Comparison of ENCODE assay signal across 19 mouse cellular contexts in genomic region chr13:64011157-64011556, GRCm38 (mm10).
A peak's percentile ranks its signal among the peaks of the same experiment; 100 is the strongest.
DNase-seq lines count a peak whose midpoint lies in the region.
"Had no signal": no experiment of that assay in that cellular context is flagged by ENCODE, and none has a peak within 500 bp of the region (broad histone marks: within the 10 kb centered on the region; RNA-seq: fewer than 3 reads in every experiment).

No protein-coding gene starts in this region.

- DNase-seq in 3T3-L1 (ENCODE audit: low read depth, low spot score) (peak; percentile 75), 416B (ENCODE audit: low read depth) (peak; percentile 46), adipocyte (ENCODE audit: low spot score) (peak; percentile 23)
- DNase-seq in gonadal fat pad, adult 2 months (ENCODE audit: low read depth), result peak; percentile 84
- no peak for DNase-seq in thymus, postnatal 10 days (ENCODE audit: low spot score in 2 of 2)
- DNase-seq in right cerebral cortex, adult 2 months (ENCODE audit: low spot score in 2 of 2), result no peak
- DNase-seq: adrenal gland, postnatal 14 days; cerebellum, adult 11 months; cerebellum, adult 9-11 months; embryo, embryonic 11 days; gastrocnemius, adult 2 months; heart, postnatal 10 days; kidney, adult 9 months; kidney, postnatal 10 days; layer of hippocampus, adult 9-11 months; liver, embryonic 13.5 days; lung, embryonic 14.5 days; midbrain, embryonic 14.5 days; right cerebral cortex, adult 18-20 months had no signal

Comparison
In these comparisons a context has a peak if more than half of its experiments do, and no peak if none do; other contexts are left out.
1. DNase-seq: peak in 3T3-L1 (single experiment), 416B (single experiment), adipocyte (single experiment) and gonadal fat pad, adult 2 months (single experiment); none in thymus, postnatal 10 days (0 of 2) and right cerebral cortex, adult 2 months (0 of 2).